Mouse (Mus musculus): ENCODE data around the gene Cactin. TPM values are rescaled to one million over a fixed set of nuclear protein-coding genes. Genes with fewer than 3 reads are reported as not detected.

Cactin gene
- polyA plus RNA-seq, 1 experiment = 29.2 TPM

DNA sequence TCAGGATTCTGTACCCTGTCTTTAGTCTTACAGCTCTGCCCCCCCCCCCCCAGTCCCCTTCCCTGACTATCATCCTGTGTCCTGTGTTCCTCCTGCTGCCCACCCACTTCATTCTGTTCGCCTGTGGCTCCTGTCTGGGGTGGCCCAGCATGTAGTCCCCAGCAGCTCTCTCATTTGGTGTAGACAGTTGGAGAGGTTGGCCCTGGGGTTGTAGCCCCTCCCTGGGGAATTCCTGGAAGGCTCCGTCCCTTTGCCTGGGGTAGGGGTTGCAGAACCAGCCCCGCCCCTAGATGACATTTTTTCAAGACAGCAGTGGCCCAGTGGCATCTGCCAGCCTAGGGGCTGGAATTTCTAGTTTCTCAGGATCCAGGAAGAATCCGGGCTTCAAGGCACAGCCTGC is 37.3 kb downstream of the Cactin start:
- Histone ChIP-seq H3K27ac (ENCODE audit: insufficient read depth, low read depth, low read length) (no peak overlapping the region), H3K36me3 (ENCODE audit: control insufficient read depth, insufficient read depth, low read length) (no peaks in the 10 kb centered on the region), H3K4me1 (ENCODE audit: control insufficient read depth, insufficient read depth, insufficient read length, low read length) (peaks cover 29% of the 10 kb centered on the region), H3K27me3 (ENCODE audit: control insufficient read depth, insufficient read depth, low read length) (no peaks in the 10 kb centered on the region), H3K4me3 (ENCODE audit: low read depth, low read length) (peak overlapping the region; percentile 77)
- 37% methylated on average over 4 of the region's 4 CpGs for WGBS
- no peak for TF ChIP-seq POLR2A (IDR thresholded peaks at IDR 0.05; ENCODE audit: low read depth, low read length)
- TF ChIP-seq CTCF (IDR thresholded peaks at IDR 0.05; ENCODE audit: extremely low read depth, insufficient read length, insufficient replicate concordance, low read depth, low read length) = no peak

DNA sequence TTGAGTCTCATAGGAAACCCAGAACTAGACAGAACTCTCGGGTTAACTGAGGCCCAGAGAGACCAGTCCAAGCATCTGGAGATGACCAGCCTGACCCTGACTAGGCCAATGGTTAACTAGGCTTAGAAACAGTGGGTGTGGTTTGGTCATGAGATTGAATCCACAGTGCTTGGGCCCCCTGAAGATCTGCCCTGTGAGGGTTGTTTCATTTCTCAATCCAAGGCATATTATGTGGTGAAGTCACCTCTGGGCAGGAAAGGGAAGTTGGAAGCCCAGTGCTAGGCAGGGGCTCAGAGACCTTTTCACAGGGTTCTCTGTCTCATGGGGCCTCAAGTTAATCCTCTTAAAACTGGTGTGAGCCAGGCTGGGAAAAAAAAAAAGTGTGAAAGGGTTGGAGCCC is 37.9 kb downstream of the Cactin start:
- 63% methylated on average over 1 of the region's 1 CpGs for WGBS
- TF ChIP-seq CTCF (IDR thresholded peaks at IDR 0.05; ENCODE audit: extremely low read depth, insufficient read length, insufficient replicate concordance, low read depth, low read length) = no peak
- no peak for TF ChIP-seq POLR2A (IDR thresholded peaks at IDR 0.05; ENCODE audit: low read depth, low read length)
- Histone ChIP-seq H3K27ac (ENCODE audit: insufficient read depth, low read depth, low read length) (no peak overlapping the region), H3K4me3 (ENCODE audit: low read depth, low read length) (no peak overlapping the region), H3K4me1 (ENCODE audit: control insufficient read depth, insufficient read depth, insufficient read length, low read length) (peaks cover 35% of the 10 kb centered on the region), H3K27me3 (ENCODE audit: control insufficient read depth, insufficient read depth, low read length) (no peaks in the 10 kb centered on the region), H3K36me3 (ENCODE audit: control insufficient read depth, insufficient read depth, low read length) (no peaks in the 10 kb centered on the region)

DNA sequence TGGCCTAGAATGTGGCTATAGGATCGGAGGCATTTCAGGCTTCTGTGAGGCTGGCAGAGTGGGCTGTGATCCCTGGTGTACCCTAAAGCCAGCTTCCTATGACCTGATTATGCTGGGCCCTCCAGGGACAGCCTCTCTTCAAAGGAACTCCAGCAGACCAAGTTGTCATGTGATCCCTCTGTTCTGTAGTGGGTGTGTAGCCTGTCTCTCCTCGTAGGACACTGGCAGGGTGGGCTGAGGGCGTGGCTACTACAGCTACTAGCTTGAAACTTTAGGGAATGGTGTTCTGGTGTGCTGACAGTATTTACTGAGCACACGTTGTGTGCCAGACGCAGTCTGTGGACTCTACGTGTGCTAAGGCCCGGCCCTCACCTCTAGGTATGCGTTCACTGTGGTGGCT is 39.8 kb downstream of the Cactin start:
- Histone ChIP-seq H3K36me3 (ENCODE audit: control insufficient read depth, insufficient read depth, low read length) (no peaks in the 10 kb centered on the region), H3K27ac (ENCODE audit: insufficient read depth, low read depth, low read length) (no peak overlapping the region), H3K4me1 (ENCODE audit: control insufficient read depth, insufficient read depth, insufficient read length, low read length) (peaks cover 52% of the 10 kb centered on the region), H3K27me3 (ENCODE audit: control insufficient read depth, insufficient read depth, low read length) (no peaks in the 10 kb centered on the region), H3K4me3 (ENCODE audit: low read depth, low read length) (no peak overlapping the region)
- TF ChIP-seq POLR2A (IDR thresholded peaks at IDR 0.05; ENCODE audit: low read depth, low read length) = no peak
- no peak for TF ChIP-seq CTCF (IDR thresholded peaks at IDR 0.05; ENCODE audit: extremely low read depth, insufficient read length, insufficient replicate concordance, low read depth, low read length)
- WGBS = 74% methylated on average over 8 of the region's 8 CpGs

DNA sequence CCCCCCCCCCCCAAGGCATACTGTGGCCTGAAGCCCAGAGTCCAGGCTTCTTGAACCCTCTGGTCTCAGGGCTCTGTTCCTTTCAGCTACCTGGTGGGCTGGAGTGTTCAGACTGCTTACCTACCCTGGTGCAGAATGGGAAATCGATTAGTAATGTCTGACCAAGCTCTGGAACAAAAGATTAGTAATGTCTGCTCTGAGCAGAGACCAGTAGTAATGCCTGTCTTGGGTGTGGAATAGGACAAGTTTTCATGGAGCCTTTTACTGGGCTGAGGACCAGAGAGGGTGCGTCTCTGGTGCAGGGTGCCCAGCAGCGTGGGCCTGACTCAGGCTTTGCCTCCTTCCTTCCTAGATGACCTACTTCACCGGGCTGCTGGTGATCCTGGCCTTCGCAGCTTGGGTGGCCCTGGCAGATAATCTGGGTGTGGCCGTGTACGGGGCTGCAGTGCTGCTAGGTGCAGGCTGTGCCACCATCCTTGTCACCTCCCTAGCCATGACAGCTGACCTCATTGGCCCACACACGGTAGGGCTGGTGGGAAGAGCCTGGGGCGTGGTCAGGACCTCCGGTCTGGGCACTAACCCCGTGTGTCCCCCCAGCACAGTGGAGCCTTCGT is 41.5 kb downstream of the Cactin start:
- 62% methylated on average over 12 of the region's 12 CpGs for WGBS
- Histone ChIP-seq H3K36me3 (ENCODE audit: control insufficient read depth, insufficient read depth, low read length) (peaks cover 10% of the 10 kb centered on the region), H3K4me1 (ENCODE audit: control insufficient read depth, insufficient read depth, insufficient read length, low read length) (peaks cover 61% of the 10 kb centered on the region), H3K4me3 (ENCODE audit: low read depth, low read length) (peak overlapping the region; percentile 9; the same call in 1 of the 2 replicates), H3K27me3 (ENCODE audit: control insufficient read depth, insufficient read depth, low read length) (no peaks in the 10 kb centered on the region), H3K27ac (ENCODE audit: insufficient read depth, low read depth, low read length) (no peak overlapping the region)
- TF ChIP-seq POLR2A (IDR thresholded peaks at IDR 0.05; ENCODE audit: low read depth, low read length) (no peak), CTCF (IDR thresholded peaks at IDR 0.05; ENCODE audit: extremely low read depth, insufficient read length, insufficient replicate concordance, low read depth, low read length) (no peak)

DNA sequence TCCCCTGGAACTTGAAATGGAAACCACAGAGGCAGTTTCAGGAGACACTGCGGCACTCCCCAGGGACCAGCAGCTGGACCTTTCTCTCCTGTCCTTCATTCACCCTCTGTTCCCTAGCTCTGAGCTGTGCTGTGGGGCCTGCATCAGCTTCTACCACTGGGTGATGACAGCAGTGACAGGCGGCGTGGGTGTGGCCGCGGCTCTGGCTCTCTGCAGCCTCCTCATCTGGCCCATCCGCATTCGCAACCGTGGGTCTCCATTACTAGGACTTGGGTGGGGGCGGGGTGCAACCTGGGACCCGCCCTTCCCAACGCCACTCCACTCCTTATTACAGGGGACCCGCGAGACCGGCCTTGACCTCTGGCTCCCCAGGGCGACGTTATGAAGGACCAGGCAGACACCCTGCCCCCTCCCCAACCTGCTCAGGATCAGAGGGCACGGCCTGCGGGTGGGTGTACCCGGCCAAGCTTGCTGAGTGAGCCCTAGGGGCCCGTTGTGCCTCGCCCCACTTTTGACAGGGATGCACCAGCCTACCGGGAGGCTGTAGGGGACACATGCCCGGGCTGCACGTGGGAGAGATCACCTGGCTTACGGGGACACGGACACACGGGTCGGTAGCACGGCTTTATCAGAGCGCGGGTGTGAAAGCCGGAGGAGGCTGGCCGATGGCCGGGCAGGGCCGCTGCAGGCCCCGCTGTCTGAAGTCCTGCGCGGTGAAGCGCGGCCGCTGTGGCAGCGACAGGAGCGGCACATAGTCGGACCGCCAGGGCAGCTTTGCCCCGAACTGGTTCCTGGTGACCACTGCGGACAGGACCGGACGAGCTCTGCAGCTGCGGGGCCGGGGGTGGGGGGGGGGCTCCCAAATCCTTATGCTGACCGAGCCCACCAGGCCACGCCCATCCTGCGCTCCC is 42.8 kb downstream of the Cactin start:
- TF ChIP-seq CTCF (IDR thresholded peaks at IDR 0.05; ENCODE audit: extremely low read depth, insufficient read length, insufficient replicate concordance, low read depth, low read length) (no peak), POLR2A (IDR thresholded peaks at IDR 0.05; ENCODE audit: low read depth, low read length) (no peak)
- 39% methylated on average over 54 of the region's 54 CpGs for WGBS
- no peaks in the 10 kb centered on the region for H3K27me3 ChIP-seq (ENCODE audit: control insufficient read depth, insufficient read depth, low read length)
- peaks cover 53% of the 10 kb centered on the region for H3K4me1 ChIP-seq (ENCODE audit: control insufficient read depth, insufficient read depth, insufficient read length, low read length)
- no peak overlapping the region for H3K27ac ChIP-seq (ENCODE audit: insufficient read depth, low read depth, low read length)
- peaks cover 22% of the 10 kb centered on the region for H3K36me3 ChIP-seq (ENCODE audit: control insufficient read depth, insufficient read depth, low read length)
- peak overlapping the region; percentile 25 for H3K4me3 ChIP-seq (ENCODE audit: low read depth, low read length)

DNA sequence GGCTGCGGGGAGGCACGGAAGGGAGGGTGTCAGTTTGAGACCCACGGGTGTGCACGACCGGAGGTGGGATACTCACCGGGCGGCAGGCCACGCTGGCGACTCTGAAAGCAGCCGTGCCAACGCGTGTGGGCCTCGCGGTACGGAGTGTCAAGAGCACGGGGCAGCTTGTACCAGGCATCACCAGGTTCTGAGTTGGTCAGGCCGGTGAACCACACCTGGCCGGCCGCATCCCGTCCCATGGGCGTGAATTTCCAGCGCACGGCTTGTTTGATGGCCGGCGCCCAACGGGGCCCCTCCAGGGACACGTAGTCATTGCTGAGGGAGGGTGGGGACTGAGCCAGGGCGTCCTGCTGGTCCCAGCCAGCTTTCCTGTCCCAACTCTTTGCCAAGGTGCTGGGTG is 43.8 kb downstream of the Cactin start:
- Histone ChIP-seq H3K27ac (ENCODE audit: insufficient read depth, low read depth, low read length) (no peak overlapping the region), H3K36me3 (ENCODE audit: control insufficient read depth, insufficient read depth, low read length) (peaks cover 31% of the 10 kb centered on the region), H3K4me1 (ENCODE audit: control insufficient read depth, insufficient read depth, insufficient read length, low read length) (peaks cover 49% of the 10 kb centered on the region), H3K27me3 (ENCODE audit: control insufficient read depth, insufficient read depth, low read length) (no peaks in the 10 kb centered on the region), H3K4me3 (ENCODE audit: low read depth, low read length) (peak overlapping the region; percentile 34)
- TF ChIP-seq CTCF (IDR thresholded peaks at IDR 0.05; ENCODE audit: extremely low read depth, insufficient read length, insufficient replicate concordance, low read depth, low read length) = no peak
- 19% methylated on average over 28 of the region's 28 CpGs for WGBS

DNA sequence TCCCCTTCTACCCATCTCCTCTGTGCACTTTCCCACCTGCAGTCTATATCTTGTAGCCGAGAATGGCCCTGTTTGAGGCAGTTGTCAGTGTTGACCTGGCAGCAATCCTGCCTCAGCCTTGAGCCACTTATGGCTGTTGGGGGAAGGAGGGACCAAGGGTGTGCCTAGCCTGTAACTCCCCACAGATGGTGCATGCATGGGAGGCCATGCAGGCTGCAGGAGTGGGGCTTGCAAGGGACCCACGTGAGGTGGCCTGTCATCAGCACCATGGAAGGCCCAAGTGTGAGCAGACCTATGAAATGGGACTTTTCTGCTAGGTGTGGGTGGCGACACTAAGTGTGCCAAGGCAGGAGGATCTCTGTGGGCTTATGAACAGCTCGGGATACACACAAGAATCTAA is 44.2 kb downstream of the Cactin start:
- Histone ChIP-seq H3K27ac (ENCODE audit: insufficient read depth, low read depth, low read length) (peak overlapping the region; percentile 89), H3K27me3 (ENCODE audit: control insufficient read depth, insufficient read depth, low read length) (no peaks in the 10 kb centered on the region), H3K4me1 (ENCODE audit: control insufficient read depth, insufficient read depth, insufficient read length, low read length) (peaks cover 47% of the 10 kb centered on the region), H3K36me3 (ENCODE audit: control insufficient read depth, insufficient read depth, low read length) (peaks cover 35% of the 10 kb centered on the region), H3K4me3 (ENCODE audit: low read depth, low read length) (no peak overlapping the region)
- 46% methylated on average over 4 of the region's 4 CpGs for WGBS
- TF ChIP-seq POLR2A (IDR thresholded peaks at IDR 0.05; ENCODE audit: low read depth, low read length) = no peak
- no peak for TF ChIP-seq CTCF (IDR thresholded peaks at IDR 0.05; ENCODE audit: extremely low read depth, insufficient read length, insufficient replicate concordance, low read depth, low read length)
